Mouse (Mus musculus) midbrain, postnatal 0 days (tissue): ENCODE data around the gene Bmx. TPM values are rescaled to one million over a fixed set of nuclear protein-coding genes. Genes with fewer than 3 reads are reported as not detected.
A peak's percentile ranks its signal among the peaks of the same experiment; 100 is the strongest.

Source experiments
- ATAC-seq: fragments of 200-750 bp; cut with Nextera tagmentation; 2 replicates; pipeline ENCODE4 v1.8.0; 2017; ENCODE audit warnings: moderate number of reproducible peaks, mild to moderate bottlenecking, moderate TSS enrichment, moderate library complexity; ENCODE audit not compliant: low FRiP score
- DNase-seq: peaks from one replicate; pipeline ENCODE4 v3.0.0-alpha.2; 2015; ENCODE audit warnings: low spot score
- H3K27ac ChIP-seq: fragments of 300-500 bp; sonication (generic); 2 replicates; pipeline ENCODE4 v1.5.1; 2014; ENCODE audit warnings: low read depth, mild to moderate bottlenecking, low read length, mixed read lengths
- H3K27me3 ChIP-seq: fragments of 300-500 bp; sonication (generic); 2 replicates; pipeline ENCODE4 v1.6.1; 2014; ENCODE audit warnings: low read length, control low read depth, mixed read lengths; ENCODE audit not compliant: insufficient read depth
- H3K36me3 ChIP-seq: fragments of 300-500 bp; sonication (generic); 2 replicates; pipeline ENCODE4 v1.6.1; 2014; ENCODE audit warnings: low read length, control low read depth, mixed read lengths; ENCODE audit not compliant: insufficient read depth
- H3K4me1 ChIP-seq: fragments of 300-500 bp; sonication (generic); 2 replicates; pipeline ENCODE4 v1.6.1; 2014; ENCODE audit warnings: mild to moderate bottlenecking, control low read depth, antibody characterized with exemption, low read length, mixed read lengths; ENCODE audit not compliant: insufficient read depth
- H3K4me2 ChIP-seq: fragments of 300-500 bp; sonication (generic); 2 replicates; pipeline ENCODE4 v1.6.1; 2014; ENCODE audit warnings: low read depth, mild to moderate bottlenecking, low read length, mixed read lengths; ENCODE audit not compliant: poor library complexity, severe bottlenecking
- H3K4me3 ChIP-seq: fragments of 300-500 bp; sonication (generic); 2 replicates; pipeline ENCODE4 v1.5.1; 2014; ENCODE audit warnings: low read depth, mild to moderate bottlenecking, low read length, moderate library complexity
- H3K9ac ChIP-seq: fragments of 300-500 bp; sonication (generic); replicated peaks from 2 replicates; pipeline ENCODE4 v1.6.1; 2014; ENCODE audit warnings: mild to moderate bottlenecking, low read length, moderate library complexity, mixed read lengths; ENCODE audit not compliant: poor library complexity, severe bottlenecking
- H3K9me3 ChIP-seq: fragments of 300-500 bp; sonication (generic); 2 replicates; pipeline ENCODE4 v1.6.1; 2016; ENCODE audit warnings: low read length, control low read depth
- CTCF ChIP-seq: IDR thresholded peaks from 2 replicates; pipeline ENCODE4 v1.5.1; 2016; ENCODE audit warnings: antibody characterized with exemption, mild to moderate bottlenecking
- WGBS: fragments of 180-500 bp; shearing (Covaris S2); extraction: QIAGEN DNeasy Blood & Tissue Kit; methylation state at CpG from one replicate; pipeline ENCODE4 v1.1.7; 2014; 5-methylcytosine and 5-hydroxymethylcytosine counted together
- polyA plus RNA-seq: library from polyadenylated mRNA; unstranded; fragments of >200 nt; fragmentation: Nextera tagmentation; extraction: Ambion mirVana; gene quantifications from 2 replicates; pipeline ENCODE4 v1.2.1, GENCODE M21; 2015
- total RNA-seq: library from RNA; depleted of rRNA; stranded (reverse); fragments of >200 nt; gene quantifications from 2 replicates; pipeline ENCODE4 v1.2.3, GENCODE M21; 2014

Gene Bmx
- total and polyA plus RNA-seq, 2 experiments from 2014 or later = 0.48 to 0.93 TPM

- no peak for DNase-seq
- Histone ChIP-seq H3K4me3 (no peak overlapping the region), H3K4me1 (no peaks in the 10 kb centered on the region), H3K9ac (no peak overlapping the region), H3K36me3 (no peaks in the 10 kb centered on the region), H3K27me3 (no peaks in the 10 kb centered on the region; the same call in 1 of the 2 replicates), H3K27ac (no peak overlapping the region), H3K9me3 (no peaks in the 10 kb centered on the region), H3K4me2 (no peak overlapping the region)
- TF ChIP-seq CTCF = no peak
- ATAC-seq = no peak
- 56% methylated on average over 3 of the region's 3 CpGs for WGBS
Measured at GRCm38 (mm10) chrX:164275536-164275935, 17.5 kb upstream of the Bmx start.

DNA sequence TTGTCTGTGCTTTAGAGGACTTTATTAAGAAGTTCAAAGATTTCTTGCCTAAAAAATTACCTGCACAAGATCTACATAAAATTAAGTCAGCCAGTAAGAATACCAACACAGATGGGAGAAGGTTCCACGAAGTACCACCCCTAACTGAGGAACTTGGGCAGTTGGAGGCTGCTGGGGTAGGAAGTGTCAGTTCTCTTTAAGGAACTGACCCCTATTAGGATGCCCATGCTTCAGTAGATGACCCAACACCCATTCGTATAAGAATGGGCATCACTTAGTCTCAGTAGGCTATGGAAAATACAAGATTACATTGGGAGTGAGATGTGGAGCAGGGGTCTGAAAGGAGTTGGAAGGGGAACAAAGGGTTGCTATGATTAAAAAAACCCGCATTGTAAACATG, 12.6 kb upstream of the Bmx start:
- 91% methylated on average over 3 of the region's 3 CpGs for WGBS
- Histone ChIP-seq H3K4me2 (no peak overlapping the region), H3K36me3 (no peaks in the 10 kb centered on the region), H3K9ac (no peak overlapping the region), H3K27me3 (peaks cover 6% of the 10 kb centered on the region; the same call in 1 of the 2 replicates), H3K9me3 (no peaks in the 10 kb centered on the region), H3K4me1 (no peaks in the 10 kb centered on the region), H3K4me3 (no peak overlapping the region), H3K27ac (no peak overlapping the region)
- DNase-seq (no peak), ATAC-seq (no peak)
- TF ChIP-seq CTCF = no peak

- peak; percentile 49; the same call in 1 of the 2 replicates for ATAC-seq
- Histone ChIP-seq H3K36me3 (no peaks in the 10 kb centered on the region), H3K27me3 (peaks cover 6% of the 10 kb centered on the region; the same call in 1 of the 2 replicates), H3K9ac (peak within 1 kb of the TSS; percentile 39; the same call in 1 of the 2 replicates), H3K9me3 (no peaks in the 10 kb centered on the region), H3K4me1 (no peaks in the 10 kb centered on the region), H3K4me2 (peak within 1 kb of the TSS; percentile 48), H3K4me3 (peak within 1 kb of the TSS; percentile 34), H3K27ac (no peak within 1 kb of the TSS)
- DNase-seq = peak; percentile 40
- peak; percentile 52 for TF ChIP-seq CTCF
- WGBS = 17% methylated on average over 18 of the region's 20 CpGs
Measured at GRCm38 (mm10) chrX:164269285-164269761, 11.3 kb upstream of the Bmx start, which contains the start of gene Pir. Pir (plus strand) TSS chrX:164269371.

DNA sequence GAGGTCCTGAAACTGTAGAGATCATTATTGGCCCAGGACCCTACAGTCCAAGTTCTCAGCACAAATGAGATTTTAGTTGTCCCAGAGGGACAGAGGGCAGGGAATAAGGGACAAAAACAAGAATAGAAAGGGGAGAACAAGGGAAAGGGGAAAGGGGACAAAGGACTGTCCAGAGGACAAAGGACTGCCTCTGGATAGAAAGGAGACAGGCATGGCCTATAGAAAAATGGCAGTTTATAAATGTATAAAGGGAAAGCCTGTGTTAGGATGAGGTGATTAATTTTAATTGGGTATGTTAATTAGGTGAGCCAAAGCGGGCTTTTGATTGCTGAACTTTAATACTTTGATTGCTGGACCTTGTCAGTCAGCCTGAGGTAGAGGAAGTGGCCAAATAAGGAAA, 6.9 kb upstream of the Bmx start:
- Histone ChIP-seq H3K4me3 (no peak overlapping the region), H3K27me3 (peaks cover 6% of the 10 kb centered on the region; the same call in 1 of the 2 replicates), H3K9me3 (no peaks in the 10 kb centered on the region), H3K9ac (no peak overlapping the region), H3K4me2 (no peak overlapping the region), H3K27ac (no peak overlapping the region), H3K36me3 (no peaks in the 10 kb centered on the region), H3K4me1 (no peaks in the 10 kb centered on the region)
- no peak for TF ChIP-seq CTCF
- ATAC-seq = no peak
- WGBS = 50% methylated on average over 1 of the region's 1 CpGs
- DNase-seq = no peak

DNA sequence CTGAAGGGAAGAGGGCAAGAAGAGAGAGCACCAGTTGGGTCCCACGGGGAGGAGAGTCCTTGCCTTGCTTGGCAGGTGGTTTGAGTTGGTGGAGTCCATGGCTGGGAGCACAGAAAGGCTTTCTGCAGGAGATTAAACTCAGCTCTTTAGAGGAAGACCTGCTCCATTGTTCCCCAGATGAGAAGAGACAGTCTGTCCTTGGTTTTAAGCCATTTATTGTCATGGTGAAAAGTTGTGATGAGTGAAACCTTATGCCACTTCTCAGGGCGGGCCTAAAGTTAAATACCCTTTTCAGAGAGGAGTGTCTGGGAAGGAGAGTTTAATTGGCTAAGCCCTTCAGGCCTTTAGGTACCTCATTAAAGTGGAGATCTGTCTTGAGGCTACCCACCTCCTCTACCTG, 4.3 kb upstream of the Bmx start:
- WGBS = 39% methylated on average over 2 of the region's 2 CpGs
- no peak for TF ChIP-seq CTCF

DNA sequence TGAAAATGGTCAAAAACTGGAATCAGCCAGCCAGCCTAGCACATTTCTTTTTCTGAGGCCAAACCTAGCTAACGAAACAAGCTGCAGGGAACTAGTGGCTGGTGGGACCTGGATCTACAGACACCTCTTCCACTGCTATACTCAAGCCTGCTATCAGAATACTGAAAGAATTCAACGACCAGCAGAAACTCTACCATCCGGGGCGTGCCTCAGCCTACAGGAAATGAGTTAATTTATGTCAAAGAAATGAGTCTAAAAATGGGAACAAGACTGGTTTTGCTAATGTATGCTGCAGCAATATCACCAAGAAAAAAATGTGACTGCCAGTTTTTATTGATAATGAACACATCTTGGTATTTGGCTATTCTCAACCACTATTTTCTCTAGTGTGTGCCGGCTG, 669 bp upstream of the Bmx start:
- ATAC-seq = no peak
- no peaks in the 10 kb centered on the region; the same call in 1 of the 2 replicates for H3K27me3 ChIP-seq
- no peak overlapping the region for H3K4me2 ChIP-seq
- DNase-seq = no peak
- 85% methylated on average over 5 of the region's 5 CpGs for WGBS
- H3K9ac ChIP-seq = no peak overlapping the region
- H3K9me3 ChIP-seq = no peaks in the 10 kb centered on the region
- TF ChIP-seq CTCF = no peak
- no peak overlapping the region for H3K4me3 ChIP-seq
- no peaks in the 10 kb centered on the region for H3K36me3 ChIP-seq
- H3K4me1 ChIP-seq = no peaks in the 10 kb centered on the region
- H3K27ac ChIP-seq = no peak overlapping the region

More for the DNA sequence above, 4.3 kb upstream of the Bmx start:
- ATAC-seq (no peak), DNase-seq (no peak)
- no peaks in the 10 kb centered on the region for H3K4me1 ChIP-seq
- no peak overlapping the region for H3K9ac ChIP-seq
- H3K27ac ChIP-seq = no peak overlapping the region
- no peak overlapping the region for H3K4me3 ChIP-seq
- H3K9me3 ChIP-seq = no peaks in the 10 kb centered on the region
- H3K4me2 ChIP-seq = no peak overlapping the region
- no peaks in the 10 kb centered on the region for H3K36me3 ChIP-seq
- H3K27me3 ChIP-seq = peaks cover 5% of the 10 kb centered on the region; the same call in 1 of the 2 replicates
